Mouse (Mus musculus) kidney, embryonic 16.5 days (tissue): ENCODE results near the gene Sh2d2a. TPM values are rescaled to one million over a fixed set of nuclear protein-coding genes. Genes with fewer than 3 reads are reported as not detected.

Experiments
- ATAC-seq: fragments of 200-750 bp; cut with Nextera tagmentation; 2 replicates; pipeline ENCODE4 v1.8.0; 2017; ENCODE audit warnings: moderate TSS enrichment; ENCODE audit not compliant: low FRiP score, low TSS enrichment
- H3K27ac ChIP-seq: fragments of 300-500 bp; sonication (generic); 2 replicates; pipeline ENCODE4 v1.5.1; 2014; ENCODE audit warnings: low read length
- H3K27me3 ChIP-seq: fragments of 300-500 bp; sonication (generic); 2 replicates; pipeline ENCODE4 v1.6.1; 2014; ENCODE audit warnings: low read length, control low read depth, mixed read lengths; ENCODE audit not compliant: insufficient read depth
- H3K36me3 ChIP-seq: fragments of 300-500 bp; sonication (generic); 2 replicates; pipeline ENCODE4 v1.6.1; 2014; ENCODE audit warnings: low read length, control low read depth, mixed read lengths; ENCODE audit not compliant: insufficient read depth
- H3K4me1 ChIP-seq: fragments of 300-500 bp; sonication (generic); 2 replicates; pipeline ENCODE4 v1.6.1; 2014; ENCODE audit warnings: low read length, control low read depth, mixed read lengths; ENCODE audit not compliant: insufficient read depth
- H3K4me2 ChIP-seq: fragments of 300-500 bp; sonication (generic); replicated peaks from 2 replicates; pipeline ENCODE4 v1.6.1; 2014; ENCODE audit warnings: low read depth, low read length
- H3K4me3 ChIP-seq: fragments of 300-500 bp; sonication (generic); 2 replicates; pipeline ENCODE4 v1.5.1; 2014; ENCODE audit warnings: mild to moderate bottlenecking, low read length
- H3K9ac ChIP-seq: fragments of 300-500 bp; sonication (generic); replicated peaks from 2 replicates; pipeline ENCODE4 v1.6.1; 2014; ENCODE audit warnings: low read length
- H3K9me3 ChIP-seq: fragments of 300-500 bp; sonication (generic); 2 replicates; pipeline ENCODE4 v1.6.1; 2016; ENCODE audit warnings: low read length, control low read depth
- WGBS: fragments of 180-500 bp; shearing (Covaris S2); extraction: QIAGEN DNeasy Blood & Tissue Kit; methylation state at CpG from one replicate; pipeline ENCODE4 v1.1.7; 2014; 5-methylcytosine and 5-hydroxymethylcytosine counted together
- polyA plus RNA-seq: library from polyadenylated mRNA; unstranded; fragments of >200 nt; fragmentation: Nextera tagmentation; extraction: Ambion mirVana; gene quantifications from 2 replicates; pipeline ENCODE4 v1.2.1, GENCODE M21; 2015

Gene Sh2d2a
- 0.09 TPM in 1 of 2 replicates, not detected in the other for polyA plus RNA-seq

- H3K27me3 ChIP-seq, result no peaks in the 10 kb centered on the region
- ATAC-seq, result no peak
- 64% methylated on average over 7 of the region's 7 CpGs for WGBS
- no peak within 1 kb of the TSS for H3K27ac ChIP-seq
- no peak within 1 kb of the TSS for H3K4me2 ChIP-seq
- H3K36me3 ChIP-seq, result no peaks in the 10 kb centered on the region
- H3K4me1 ChIP-seq, result no peaks in the 10 kb centered on the region
- H3K9me3 ChIP-seq, result no peaks in the 10 kb centered on the region
- H3K9ac ChIP-seq, result no peak within 1 kb of the TSS
- H3K4me3 ChIP-seq, result no peak within 1 kb of the TSS
These were observed at the start of gene Sh2d2a for GRCm38 (mm10) chr3:87846650-87847110. TSS of gene Sh2d2a (plus strand) at chr3:87846755.

GRCm38 (mm10) chr3:87801681-87802080, 44.9 kb upstream of the Sh2d2a start:
- 52% methylated on average over 5 of the region's 5 CpGs for WGBS
- no peak for ATAC-seq

GRCm38 (mm10) chr3:87804038-87804677, 42.4 kb upstream of the Sh2d2a start:
- Histone ChIP-seq H3K4me2 (peak overlapping the region; percentile 46), H3K4me3 (peak overlapping the region; percentile 24), H3K4me1 (0 out of 2 replicates have a peak, but pooled peaks cover 7% of the 10 kb centered on the region), H3K9ac (no peak overlapping the region), H3K36me3 (no peaks in the 10 kb centered on the region), H3K27ac (no peak overlapping the region), H3K27me3 (peaks cover 69% of the 10 kb centered on the region), H3K9me3 (no peaks in the 10 kb centered on the region)
- 4% methylated on average over 26 of the region's 26 CpGs for WGBS
- peak; percentile 24; the same call in 1 of the 2 replicates for ATAC-seq

More at GRCm38 (mm10) chr3:87801681-87802080, 44.9 kb upstream of the Sh2d2a start:
- H3K27ac ChIP-seq, result no peak overlapping the region
- no peak overlapping the region for H3K9ac ChIP-seq
- H3K36me3 ChIP-seq, result no peaks in the 10 kb centered on the region
- H3K4me1 ChIP-seq, result peaks cover 18% of the 10 kb centered on the region
- H3K9me3 ChIP-seq, result no peaks in the 10 kb centered on the region
- no peak overlapping the region for H3K4me2 ChIP-seq
- H3K4me3 ChIP-seq, result no peak overlapping the region
- peaks cover 84% of the 10 kb centered on the region for H3K27me3 ChIP-seq

GRCm38 (mm10) chr3:87809322-87809962, 37.1 kb upstream of the Sh2d2a start:
- H3K27ac ChIP-seq, result no peak overlapping the region
- H3K9ac ChIP-seq, result no peak overlapping the region
- no peaks in the 10 kb centered on the region for H3K9me3 ChIP-seq
- peaks cover 60% of the 10 kb centered on the region for H3K27me3 ChIP-seq
- H3K4me3 ChIP-seq, result peak overlapping the region; percentile 25
- ATAC-seq, result peak; percentile 64
- H3K36me3 ChIP-seq, result no peaks in the 10 kb centered on the region
- 5% methylated on average over 28 of the region's 28 CpGs for WGBS
- no peaks in the 10 kb centered on the region for H3K4me1 ChIP-seq
- H3K4me2 ChIP-seq, result peak overlapping the region; percentile 48

- ATAC-seq, result no peak
- Histone ChIP-seq H3K27me3 (peaks cover 49% of the 10 kb centered on the region), H3K9me3 (no peaks in the 10 kb centered on the region), H3K36me3 (no peaks in the 10 kb centered on the region), H3K4me3 (no peak overlapping the region), H3K9ac (no peak overlapping the region), H3K27ac (no peak overlapping the region), H3K4me1 (peaks cover 11% of the 10 kb centered on the region), H3K4me2 (no peak overlapping the region)
- 81% methylated on average over 8 of the region's 8 CpGs for WGBS
These were observed 35.3 kb upstream of the Sh2d2a start for GRCm38 (mm10) chr3:87811297-87811696.

GRCm38 (mm10) chr3:87812413-87812812, 34.1 kb upstream of the Sh2d2a start:
- ATAC-seq, result no peak
- 81% methylated on average over 4 of the region's 4 CpGs for WGBS
- Histone ChIP-seq H3K9me3 (no peaks in the 10 kb centered on the region), H3K9ac (no peak overlapping the region), H3K4me1 (peaks cover 14% of the 10 kb centered on the region), H3K36me3 (no peaks in the 10 kb centered on the region), H3K27me3 (peaks cover 48% of the 10 kb centered on the region), H3K4me3 (no peak overlapping the region), H3K27ac (no peak overlapping the region), H3K4me2 (no peak overlapping the region)

- no peak for ATAC-seq
- Histone ChIP-seq H3K4me1 (peaks cover 14% of the 10 kb centered on the region), H3K36me3 (no peaks in the 10 kb centered on the region), H3K4me3 (no peak overlapping the region), H3K27ac (no peak overlapping the region), H3K9me3 (no peaks in the 10 kb centered on the region), H3K27me3 (peaks cover 49% of the 10 kb centered on the region), H3K4me2 (no peak overlapping the region), H3K9ac (no peak overlapping the region)
- WGBS, result 24% methylated on average over 10 of the region's 10 CpGs
These were observed 33.7 kb upstream of the Sh2d2a start for GRCm38 (mm10) chr3:87812873-87813272.

- peaks cover 18% of the 10 kb centered on the region for H3K4me1 ChIP-seq
- H3K36me3 ChIP-seq, result no peaks in the 10 kb centered on the region
- H3K9me3 ChIP-seq, result no peaks in the 10 kb centered on the region
- WGBS, result 52% methylated on average over 6 of the region's 6 CpGs
- no peak for ATAC-seq
- peaks cover 20% of the 10 kb centered on the region for H3K27me3 ChIP-seq
- no peak overlapping the region for H3K4me3 ChIP-seq
- H3K27ac ChIP-seq, result no peak overlapping the region
- no peak overlapping the region for H3K4me2 ChIP-seq
- 0 out of 2 replicates have a peak overlapping the region, but pooled peaks have one; percentile 19 for H3K9ac ChIP-seq
These were observed 30.4 kb upstream of the Sh2d2a start for GRCm38 (mm10) chr3:87816166-87816565.

- Histone ChIP-seq H3K9ac (0 out of 2 replicates have a peak overlapping the region, but pooled peaks have one; percentile 19), H3K4me2 (no peak overlapping the region), H3K27me3 (peaks cover 15% of the 10 kb centered on the region; the same call in 1 of the 2 replicates), H3K36me3 (no peaks in the 10 kb centered on the region), H3K9me3 (no peaks in the 10 kb centered on the region), H3K27ac (no peak overlapping the region), H3K4me3 (no peak overlapping the region), H3K4me1 (peaks cover 18% of the 10 kb centered on the region)
- ATAC-seq, result peak; percentile 50; the same call in 1 of the 2 replicates
- WGBS, result 5% methylated on average over 12 of the region's 12 CpGs
These were observed 29.9 kb upstream of the Sh2d2a start for GRCm38 (mm10) chr3:87816646-87817093.

GRCm38 (mm10) chr3:87818226-87818625, 28.3 kb upstream of the Sh2d2a start:
- Histone ChIP-seq H3K4me2 (no peak overlapping the region), H3K4me1 (peaks cover 18% of the 10 kb centered on the region), H3K27me3 (peaks cover 7% of the 10 kb centered on the region; the same call in 1 of the 2 replicates), H3K9ac (no peak overlapping the region), H3K27ac (no peak overlapping the region), H3K36me3 (no peaks in the 10 kb centered on the region), H3K4me3 (no peak overlapping the region), H3K9me3 (no peaks in the 10 kb centered on the region)
- no peak for ATAC-seq
- 65% methylated on average over 12 of the region's 12 CpGs for WGBS
